Mouse (Mus musculus) lung, postnatal 0 days (tissue): Measurements from ENCODE around the gene Arhgap27.
A peak's percentile ranks its signal among the peaks of the same experiment; 100 is the strongest.

Source experiments
- CTCF ChIP-seq: IDR thresholded peaks from 2 replicates; pipeline ENCODE4 v1.5.1; 2016; ENCODE audit warnings: antibody characterized with exemption, mild to moderate bottlenecking
- EP300 ChIP-seq: IDR thresholded peaks from 2 replicates; pipeline ENCODE4 v1.6.1; 2016; ENCODE audit warnings: antibody characterized with exemption, mild to moderate bottlenecking, control low read depth

DNA sequence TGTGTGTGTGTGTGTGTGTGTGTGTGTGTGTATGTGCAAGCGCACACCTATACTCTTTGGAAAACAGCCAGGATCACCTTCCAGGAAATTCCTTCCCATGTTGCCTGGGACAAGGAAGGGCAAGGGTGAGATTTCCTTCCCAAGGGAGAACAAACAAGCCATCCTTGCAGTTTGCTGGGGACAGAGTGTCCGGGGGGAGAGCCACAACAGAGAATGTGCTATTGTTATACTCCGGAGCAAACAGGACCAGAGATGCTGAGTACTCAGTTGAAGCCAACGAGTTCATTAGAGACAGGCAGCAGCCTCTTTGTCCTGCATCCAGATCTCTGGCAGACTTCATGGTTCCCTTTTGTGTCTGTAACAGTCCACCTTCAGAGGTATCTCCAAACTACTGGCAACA, 5.2 kb downstream of the Arhgap27 start:
- TF ChIP-seq CTCF (no peak), EP300 (0 out of 2 replicates have a peak, but pooled peaks have one; percentile 11)
